In genomic region chr2:12327216-12327615, GRCm38 (mm10) we compare ENCODE assay signal across 8 mouse cellular contexts. TPM values are rescaled to one million over a fixed set of nuclear protein-coding genes. Genes with fewer than 3 reads are reported as not detected.
DNase-seq lines count a peak whose midpoint lies in the region; ATAC-seq and TF ChIP-seq lines count a peak whose summit lies in the region.

No protein-coding gene starts in this region.

- peak overlapping the region; percentile 17 for H3K4me2 ChIP-seq in lung, postnatal 0 days (replicated peaks; ENCODE audit: low read depth, low read length)

- no peaks in the 10 kb centered on the region for H3K36me3 ChIP-seq in lung, postnatal 0 days (ENCODE audit: insufficient read depth, low read length)

- H3K4me1 ChIP-seq in lung, postnatal 0 days (ENCODE audit: insufficient read depth, low read depth, low read length) = no peaks in the 10 kb centered on the region; the same call in 1 of the 2 replicates

- TF ChIP-seq CTCF in lung, postnatal 0 days (IDR thresholded peaks at IDR 0.05) = no peak

- no peak for TF ChIP-seq EP300 in lung, postnatal 0 days (IDR thresholded peaks at IDR 0.05)

- H3K27ac ChIP-seq in lung, postnatal 0 days (ENCODE audit: low read length) = no peak overlapping the region

- H3K9me3 ChIP-seq in lung, postnatal 0 days (ENCODE audit: low read length) = no peaks in the 10 kb centered on the region

- no peak overlapping the region for H3K4me3 ChIP-seq in lung, postnatal 0 days (ENCODE audit: low read depth, low read length)

- H3K9ac ChIP-seq in lung, postnatal 0 days (replicated peaks; ENCODE audit: low read depth) = no peak overlapping the region

- H3K27me3 ChIP-seq in lung, postnatal 0 days (replicated peaks; ENCODE audit: insufficient read depth, low read length) = no peaks in the 10 kb centered on the region

- DNase-seq in adrenal gland, adult (ENCODE audit: inconsistent age in 2 of 2, low spot score in 1 of 2) = peak; percentile 42 to 70
- DNase-seq in adrenal gland, postnatal 4 days (ENCODE audit: low spot score in 2 of 2) = no peak
- peak; percentile 70 for DNase-seq in adrenal gland, postnatal 14 days
- DNase-seq in forelimb bud, embryonic 11.5 days (ENCODE audit: low read depth, low spot score) = peak; percentile 51
- DNase-seq in kidney, adult 11 months = peak; percentile 6
- DNase-seq in lung, postnatal 0 days (ENCODE audit: low spot score) = peak; percentile 37
- peak; percentile 81 for DNase-seq in retina, postnatal 1 day
- DNase-seq in frontal cortex, postnatal 25 days (ENCODE audit: low spot score in 2 of 2) = no peak

- 27% methylated on average over 10 of the region's 10 CpGs for WGBS in lung, postnatal 0 days

- ATAC-seq in lung, postnatal 0 days = no peak

RNA-seq across cellular contexts. Expression of gene Itga8, which starts 25.5 kb away (rescaled TPM):
- 10 to 100 TPM; 38.2 to 40.7 TPM for total RNA-seq in adrenal gland, postnatal 4 days (2021)
- total RNA-seq in adrenal gland, postnatal 14 days (2021) = 17.6 and 19.0 TPM in 2 replicates
- polyA plus RNA-seq in lung, postnatal 0 days (2015; fragmentation: Nextera tagmentation; extraction: Ambion mirVana) = 20.0 and 20.2 TPM in 2 replicates

Comparison
In these comparisons a context has a peak if more than half of its experiments do, and no peak if none do; other contexts are left out.
1. DNase-seq: peak in adrenal gland, adult (2 of 2), adrenal gland, postnatal 14 days (single experiment), forelimb bud, embryonic 11.5 days (single experiment), kidney, adult 11 months (single experiment), lung, postnatal 0 days (single experiment) and retina, postnatal 1 day (single experiment); none in adrenal gland, postnatal 4 days (0 of 2) and frontal cortex, postnatal 25 days (0 of 2).